18 mouse cellular contexts compared by ENCODE assay signal in genomic region chr6:81447701-81448100, GRCm38 (mm10).
DNase-seq lines count a peak whose midpoint lies in the region; ATAC-seq lines count a peak whose summit lies in the region.
"Had no signal": no experiment of that assay in that cellular context is flagged by ENCODE, and none has a peak within 500 bp of the region (broad histone marks: within the 10 kb centered on the region; RNA-seq: fewer than 3 reads in every experiment).

No protein-coding gene starts in this region.

- DNase-seq in layer of hippocampus, adult 9-11 months, result peak; percentile 36
- DNase-seq in layer of hippocampus, postnatal 36 days, result no peak
- peak; percentile 70 for DNase-seq in A20 (ENCODE audit: low read depth, low spot score)
- no peak for DNase-seq in right cerebral cortex, postnatal 4 days
- DNase-seq: adrenal gland, adult 2 months; adrenal gland, postnatal 36 days; cerebellum, adult 11 months; cerebellum, adult 9-10 months; heart, postnatal 10 days; kidney, adult 2 months; kidney, postnatal 36 days; lung, adult 18-20 months; right cerebral cortex, adult 18-20 months had no signal

- peak; percentile 87 for ATAC-seq in common myeloid progenitor, adult 5-6 weeks (replicated peaks; ENCODE audit: low read depth, poor library complexity, severe bottlenecking)
- peak; percentile 64; the same call in 1 of the 2 replicates for ATAC-seq in neutrophil, adult 5-6 weeks (ENCODE audit: extremely low read depth, insufficient number of reproducible peaks, low FRiP score, poor library complexity, severe bottlenecking)
- ATAC-seq in cerebellum, adult (ENCODE audit: insufficient number of reproducible peaks, low FRiP score, low TSS enrichment), result no peak
- ATAC-seq: forebrain, embryonic 15.5 days; lung, postnatal 0 days had no signal

Comparison
In these comparisons a context has a peak if more than half of its experiments do, and no peak if none do; other contexts are left out.
1. DNase-seq: peak in layer of hippocampus, adult 9-11 months (single experiment) and A20 (single experiment); none in layer of hippocampus, postnatal 36 days (0 of 2) and right cerebral cortex, postnatal 4 days (single experiment).